Mouse (Mus musculus) kidney, embryonic 16.5 days (tissue): ENCODE measurements around the gene Sgca. TPM values are rescaled to one million over a fixed set of nuclear protein-coding genes. Genes with fewer than 3 reads are reported as not detected.

Experiments
- ATAC-seq: fragments of 200-750 bp; cut with Nextera tagmentation; 2 replicates; pipeline ENCODE4 v1.8.0; 2017; ENCODE audit warnings: moderate TSS enrichment; ENCODE audit not compliant: low FRiP score, low TSS enrichment
- H3K27ac ChIP-seq: fragments of 300-500 bp; sonication (generic); 2 replicates; pipeline ENCODE4 v1.5.1; 2014; ENCODE audit warnings: low read length
- H3K27me3 ChIP-seq: fragments of 300-500 bp; sonication (generic); 2 replicates; pipeline ENCODE4 v1.6.1; 2014; ENCODE audit warnings: low read length, control low read depth, mixed read lengths; ENCODE audit not compliant: insufficient read depth
- H3K36me3 ChIP-seq: fragments of 300-500 bp; sonication (generic); 2 replicates; pipeline ENCODE4 v1.6.1; 2014; ENCODE audit warnings: low read length, control low read depth, mixed read lengths; ENCODE audit not compliant: insufficient read depth
- H3K4me1 ChIP-seq: fragments of 300-500 bp; sonication (generic); 2 replicates; pipeline ENCODE4 v1.6.1; 2014; ENCODE audit warnings: low read length, control low read depth, mixed read lengths; ENCODE audit not compliant: insufficient read depth
- H3K4me2 ChIP-seq: fragments of 300-500 bp; sonication (generic); replicated peaks from 2 replicates; pipeline ENCODE4 v1.6.1; 2014; ENCODE audit warnings: low read depth, low read length
- H3K4me3 ChIP-seq: fragments of 300-500 bp; sonication (generic); 2 replicates; pipeline ENCODE4 v1.5.1; 2014; ENCODE audit warnings: mild to moderate bottlenecking, low read length
- H3K9ac ChIP-seq: fragments of 300-500 bp; sonication (generic); replicated peaks from 2 replicates; pipeline ENCODE4 v1.6.1; 2014; ENCODE audit warnings: low read length
- H3K9me3 ChIP-seq: fragments of 300-500 bp; sonication (generic); 2 replicates; pipeline ENCODE4 v1.6.1; 2016; ENCODE audit warnings: low read length, control low read depth
- WGBS: fragments of 180-500 bp; shearing (Covaris S2); extraction: QIAGEN DNeasy Blood & Tissue Kit; methylation state at CpG from one replicate; pipeline ENCODE4 v1.1.7; 2014; 5-methylcytosine and 5-hydroxymethylcytosine counted together
- polyA plus RNA-seq: library from polyadenylated mRNA; unstranded; fragments of >200 nt; fragmentation: Nextera tagmentation; extraction: Ambion mirVana; gene quantifications from 2 replicates; pipeline ENCODE4 v1.2.1, GENCODE M21; 2015

The Sgca gene
- polyA plus RNA-seq, 1 experiment from 2014 or later = 0.71 TPM

DNA sequence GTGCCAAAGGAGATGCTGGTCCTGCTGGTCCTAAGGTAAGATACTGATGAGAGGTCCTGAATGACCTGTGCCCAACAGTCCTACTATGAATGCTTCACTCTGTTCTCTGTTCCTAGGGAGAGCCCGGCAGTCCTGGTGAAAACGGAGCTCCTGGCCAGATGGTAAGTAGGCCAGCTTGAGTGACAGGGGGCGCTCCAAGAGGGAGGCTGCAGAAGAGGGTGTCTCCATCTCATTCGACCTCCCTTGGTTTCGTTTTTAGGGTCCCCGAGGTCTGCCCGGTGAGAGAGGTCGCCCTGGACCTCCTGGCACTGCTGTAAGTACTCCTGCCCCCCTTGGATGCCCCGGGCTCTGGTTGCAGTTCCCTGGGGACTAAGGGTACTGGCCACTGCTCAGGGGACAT, 35.0 kb downstream of the Sgca start:
- H3K36me3 ChIP-seq = peaks cover 18% of the 10 kb centered on the region; the same call in 1 of the 2 replicates
- no peak overlapping the region for H3K4me3 ChIP-seq
- WGBS = 42% methylated on average over 9 of the region's 9 CpGs
- H3K4me1 ChIP-seq = peaks cover 15% of the 10 kb centered on the region; the same call in 1 of the 2 replicates
- H3K9ac ChIP-seq = peak overlapping the region; percentile 23; the same call in 1 of the 2 replicates
- H3K27ac ChIP-seq = peak overlapping the region; percentile 47; the same call in 1 of the 2 replicates
- peaks cover 11% of the 10 kb centered on the region for H3K27me3 ChIP-seq
- ATAC-seq = no peak
- no peaks in the 10 kb centered on the region for H3K9me3 ChIP-seq
- H3K4me2 ChIP-seq = no peak overlapping the region; the same call in 1 of the 2 replicates

DNA sequence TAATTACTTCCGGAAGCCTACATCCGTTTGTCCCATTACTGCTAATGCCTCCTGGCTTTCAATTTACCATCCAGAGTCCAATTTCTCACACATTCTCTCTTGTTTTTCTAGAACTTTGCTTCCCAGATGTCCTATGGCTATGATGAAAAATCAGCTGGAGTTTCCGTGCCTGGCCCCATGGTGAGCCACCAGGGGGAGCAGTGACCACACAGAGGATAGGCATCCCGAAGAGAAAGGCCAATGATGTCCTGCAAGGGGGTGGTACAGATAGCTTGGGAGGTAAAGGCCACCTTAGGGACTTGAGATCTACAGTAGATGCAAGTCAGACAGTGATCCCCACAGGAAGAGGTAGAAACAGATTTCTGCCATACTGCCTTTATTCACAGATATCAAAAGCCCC, 36.8 kb downstream of the Sgca start:
- peak overlapping the region; percentile 61; the same call in 1 of the 2 replicates for H3K4me3 ChIP-seq
- peaks cover 13% of the 10 kb centered on the region; the same call in 1 of the 2 replicates for H3K36me3 ChIP-seq
- no peak for ATAC-seq
- WGBS = 15% methylated on average over 4 of the region's 4 CpGs
- peaks cover 20% of the 10 kb centered on the region for H3K27me3 ChIP-seq
- H3K9ac ChIP-seq = no peak overlapping the region
- H3K4me2 ChIP-seq = peak overlapping the region; percentile 84
- H3K4me1 ChIP-seq = peaks cover 26% of the 10 kb centered on the region
- H3K9me3 ChIP-seq = no peaks in the 10 kb centered on the region
- H3K27ac ChIP-seq = peak overlapping the region; percentile 47; the same call in 1 of the 2 replicates

DNA sequence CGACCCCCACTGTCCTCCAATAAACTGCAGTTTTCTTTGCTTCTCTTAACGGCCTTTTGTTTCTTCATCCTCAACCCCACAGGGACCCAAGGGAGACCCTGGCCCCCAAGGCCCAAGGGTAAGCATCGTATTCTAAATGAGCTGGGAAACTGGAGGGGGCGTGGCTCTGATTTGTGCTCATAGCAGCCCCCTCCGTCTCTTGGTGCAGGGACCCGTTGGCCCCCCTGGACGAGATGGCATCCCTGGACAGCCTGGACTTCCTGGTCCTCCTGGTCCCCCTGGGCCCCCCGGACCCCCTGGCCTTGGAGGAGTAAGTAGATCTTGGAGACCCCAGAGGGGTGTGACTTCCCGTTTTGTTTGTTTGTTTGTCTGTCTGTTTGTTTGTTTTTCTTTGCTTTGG, 37.8 kb downstream of the Sgca start:
- H3K9ac ChIP-seq = peak overlapping the region; percentile 67
- 16% methylated on average over 9 of the region's 9 CpGs for WGBS
- H3K36me3 ChIP-seq = peaks cover 13% of the 10 kb centered on the region; the same call in 1 of the 2 replicates
- peak overlapping the region; percentile 61 for H3K4me3 ChIP-seq
- ATAC-seq = no peak
- peak overlapping the region; percentile 84 for H3K4me2 ChIP-seq
- H3K27me3 ChIP-seq = peaks cover 25% of the 10 kb centered on the region
- no peak overlapping the region for H3K27ac ChIP-seq
- H3K9me3 ChIP-seq = no peaks in the 10 kb centered on the region
- peaks cover 33% of the 10 kb centered on the region for H3K4me1 ChIP-seq

DNA sequence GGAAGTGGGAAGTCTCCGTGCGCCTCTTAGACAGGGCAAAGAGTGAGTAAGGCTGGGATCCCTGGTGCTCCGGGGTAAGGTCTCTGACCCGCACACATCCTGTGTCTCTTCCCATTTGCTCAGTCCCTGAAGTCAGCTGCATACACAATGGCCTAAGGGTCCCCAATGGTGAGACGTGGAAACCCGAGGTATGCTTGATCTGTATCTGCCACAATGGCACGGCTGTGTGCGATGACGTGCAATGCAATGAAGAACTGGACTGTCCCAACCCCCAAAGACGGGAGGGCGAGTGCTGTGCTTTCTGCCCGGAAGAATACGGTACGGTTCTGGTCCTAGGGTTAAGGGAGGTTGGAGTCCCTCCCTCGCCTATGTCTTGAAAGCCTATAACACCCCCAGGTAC, 38.3 kb downstream of the Sgca start:
- Histone ChIP-seq H3K9me3 (no peaks in the 10 kb centered on the region), H3K4me3 (peak overlapping the region; percentile 61), H3K27ac (peak overlapping the region; percentile 67), H3K4me1 (peaks cover 39% of the 10 kb centered on the region), H3K36me3 (peaks cover 13% of the 10 kb centered on the region; the same call in 1 of the 2 replicates), H3K9ac (peak overlapping the region; percentile 67), H3K27me3 (peaks cover 25% of the 10 kb centered on the region), H3K4me2 (peak overlapping the region; percentile 84)
- peak; percentile 3; the same call in 1 of the 2 replicates for ATAC-seq
- 2% methylated on average over 15 of the region's 15 CpGs for WGBS

DNA sequence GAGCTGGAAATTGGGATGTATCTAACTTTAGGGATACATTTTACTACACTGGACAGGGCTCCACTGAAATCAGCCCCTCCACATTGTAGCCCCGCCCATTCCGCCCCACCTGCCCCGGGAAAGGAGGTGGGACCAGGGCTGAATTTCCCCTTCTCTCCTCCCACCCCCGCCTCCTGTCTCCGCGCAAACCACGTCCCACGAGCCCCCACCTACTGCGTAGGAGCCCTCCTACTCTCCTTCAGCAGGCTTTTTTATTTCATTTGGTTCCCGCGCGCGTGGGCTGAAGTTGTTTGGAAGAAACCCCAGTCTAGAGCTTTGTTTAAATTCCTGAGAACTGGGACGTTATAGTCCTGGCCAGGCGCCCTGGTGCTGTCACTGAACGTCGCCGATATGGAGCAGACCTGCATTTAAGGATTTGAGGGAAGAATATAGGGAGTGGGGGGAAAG, 38.8 kb downstream of the Sgca start:
- WGBS = 1% methylated on average over 18 of the region's 18 CpGs
- peak; percentile 44 for ATAC-seq
- Histone ChIP-seq H3K9ac (peak overlapping the region; percentile 67), H3K27me3 (peaks cover 25% of the 10 kb centered on the region), H3K4me2 (peak overlapping the region; percentile 84), H3K4me3 (peak overlapping the region; percentile 61), H3K36me3 (peaks cover 11% of the 10 kb centered on the region; the same call in 1 of the 2 replicates), H3K9me3 (no peaks in the 10 kb centered on the region), H3K4me1 (peaks cover 41% of the 10 kb centered on the region), H3K27ac (peak overlapping the region; percentile 67)

DNA sequence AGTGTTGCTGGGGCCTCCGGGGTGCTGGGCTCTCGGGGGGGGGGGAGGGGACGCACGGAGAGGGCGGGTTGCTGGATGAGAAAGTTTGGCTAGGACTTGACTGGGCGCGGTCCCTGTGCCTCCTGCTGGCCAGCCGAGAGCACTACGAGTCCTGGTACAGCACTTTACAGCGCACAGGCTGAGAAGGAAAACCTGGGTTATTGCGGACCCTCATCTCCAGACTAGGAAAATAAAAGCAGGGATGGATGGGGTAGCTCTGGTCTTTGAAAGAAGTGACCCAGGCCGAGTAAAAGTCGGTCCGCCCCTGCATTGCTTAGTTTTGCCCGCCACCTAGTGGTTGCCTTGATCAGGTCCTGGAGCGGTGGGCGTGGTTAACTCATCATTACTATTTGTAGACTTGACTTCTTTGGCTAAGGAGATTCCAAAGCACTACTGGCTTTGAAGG, 39.3 kb downstream of the Sgca start:
- Histone ChIP-seq H3K9ac (peak overlapping the region; percentile 78), H3K4me1 (peaks cover 41% of the 10 kb centered on the region), H3K36me3 (peaks cover 9% of the 10 kb centered on the region; the same call in 1 of the 2 replicates), H3K4me3 (peak overlapping the region; percentile 61), H3K27me3 (peaks cover 25% of the 10 kb centered on the region), H3K4me2 (peak overlapping the region; percentile 84), H3K9me3 (no peaks in the 10 kb centered on the region), H3K27ac (peak overlapping the region; percentile 91)
- peak; percentile 71 for ATAC-seq
- WGBS = under 1% methylated on average over 14 of the region's 17 CpGs

DNA sequence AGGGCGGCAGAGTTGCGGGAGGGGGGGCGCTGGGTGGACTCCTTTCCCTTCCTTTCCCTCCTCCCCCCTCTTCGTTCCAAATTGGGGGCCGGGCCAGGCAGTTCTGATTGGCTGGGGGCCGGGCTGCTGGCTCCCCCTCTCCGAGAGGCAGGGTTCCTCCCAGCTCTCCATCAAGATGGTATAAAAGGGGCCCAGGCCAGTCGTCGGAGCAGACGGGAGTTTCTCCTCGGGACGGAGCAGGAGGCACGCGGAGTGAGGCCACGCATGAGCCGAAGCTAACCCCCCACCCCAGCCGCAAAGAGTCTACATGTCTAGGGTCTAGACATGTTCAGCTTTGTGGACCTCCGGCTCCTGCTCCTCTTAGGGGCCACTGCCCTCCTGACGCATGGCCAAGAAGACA, 40.1 kb downstream of the Sgca start, which contains the start of gene Col1a1:
Col1a1 (plus strand) TSS at position 180 of the 400 bp plus-strand sequence.
- peaks cover 41% of the 10 kb centered on the region for H3K4me1 ChIP-seq

DNA sequence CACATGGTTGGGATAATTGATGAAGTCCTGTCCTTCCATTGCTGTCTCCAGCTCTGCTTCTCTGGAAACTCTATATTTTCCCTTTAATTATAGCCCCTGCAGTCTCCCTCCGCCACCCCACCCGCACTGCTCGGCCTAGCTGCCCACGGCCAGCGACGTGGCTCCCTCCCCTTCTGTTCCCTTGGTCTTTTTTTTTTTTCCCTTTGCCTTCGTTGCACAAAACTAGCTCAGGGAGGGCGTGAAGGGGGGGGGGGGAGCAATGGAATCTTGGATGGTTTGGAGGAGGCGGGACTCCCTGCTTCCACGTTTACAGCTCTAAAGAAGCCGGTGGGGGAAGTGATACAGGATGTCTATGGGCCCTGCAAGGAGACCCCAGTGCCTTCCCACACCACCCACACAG, 41.6 kb downstream of the Sgca start:
- H3K4me2 ChIP-seq = peak overlapping the region; percentile 20; the same call in 1 of the 2 replicates
- no peak overlapping the region for H3K4me3 ChIP-seq
- H3K9me3 ChIP-seq = no peaks in the 10 kb centered on the region
- H3K9ac ChIP-seq = 0 out of 2 replicates have a peak overlapping the region, but pooled peaks have one; percentile 13
- peak overlapping the region; percentile 91 for H3K27ac ChIP-seq
- H3K36me3 ChIP-seq = no peaks in the 10 kb centered on the region
- 13% methylated on average over 11 of the region's 11 CpGs for WGBS
- peaks cover 25% of the 10 kb centered on the region for H3K27me3 ChIP-seq
- peaks cover 53% of the 10 kb centered on the region for H3K4me1 ChIP-seq
- no peak for ATAC-seq

More for the DNA sequence above, 40.1 kb downstream of the Sgca start, which contains the start of gene Col1a1:
- Histone ChIP-seq H3K27me3 (peaks cover 25% of the 10 kb centered on the region), H3K27ac (peak within 1 kb of the TSS; percentile 91), H3K9me3 (no peaks in the 10 kb centered on the region), H3K4me3 (peak within 1 kb of the TSS; percentile 61), H3K9ac (peak within 1 kb of the TSS; percentile 78), H3K36me3 (peaks cover 9% of the 10 kb centered on the region; the same call in 1 of the 2 replicates), H3K4me2 (peak within 1 kb of the TSS; percentile 84)
- ATAC-seq = peak; percentile 37
- WGBS = 12% methylated on average over 19 of the region's 19 CpGs

DNA sequence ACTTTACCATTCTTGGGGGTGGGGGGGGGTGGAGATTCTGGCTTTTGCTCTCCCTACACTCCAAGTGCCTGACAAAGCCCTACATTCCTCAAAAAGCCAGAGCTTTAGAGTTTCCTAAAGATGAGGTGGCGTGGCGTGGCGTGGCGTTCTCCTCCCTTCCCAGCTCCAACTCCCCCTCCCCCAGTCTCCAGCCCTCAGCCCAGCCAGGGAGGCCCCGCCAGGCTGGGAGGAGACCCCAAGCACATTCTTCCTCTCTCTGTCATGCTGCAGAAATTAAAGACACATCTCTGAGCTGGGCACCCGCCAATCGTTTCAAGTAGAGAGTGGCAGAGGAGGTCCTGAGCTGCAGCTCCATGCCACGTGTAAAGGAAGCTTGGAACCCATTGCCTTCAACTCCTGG, 42.5 kb downstream of the Sgca start:
- no peaks in the 10 kb centered on the region for H3K9me3 ChIP-seq
- ATAC-seq = no peak
- H3K27me3 ChIP-seq = peaks cover 23% of the 10 kb centered on the region
- H3K4me2 ChIP-seq = peak overlapping the region; percentile 20; the same call in 1 of the 2 replicates
- peak overlapping the region; percentile 25; the same call in 1 of the 2 replicates for H3K9ac ChIP-seq
- H3K27ac ChIP-seq = peak overlapping the region; percentile 91
- H3K36me3 ChIP-seq = no peaks in the 10 kb centered on the region
- H3K4me3 ChIP-seq = no peak overlapping the region
- WGBS = 14% methylated on average over 8 of the region's 8 CpGs
- peaks cover 59% of the 10 kb centered on the region for H3K4me1 ChIP-seq

DNA sequence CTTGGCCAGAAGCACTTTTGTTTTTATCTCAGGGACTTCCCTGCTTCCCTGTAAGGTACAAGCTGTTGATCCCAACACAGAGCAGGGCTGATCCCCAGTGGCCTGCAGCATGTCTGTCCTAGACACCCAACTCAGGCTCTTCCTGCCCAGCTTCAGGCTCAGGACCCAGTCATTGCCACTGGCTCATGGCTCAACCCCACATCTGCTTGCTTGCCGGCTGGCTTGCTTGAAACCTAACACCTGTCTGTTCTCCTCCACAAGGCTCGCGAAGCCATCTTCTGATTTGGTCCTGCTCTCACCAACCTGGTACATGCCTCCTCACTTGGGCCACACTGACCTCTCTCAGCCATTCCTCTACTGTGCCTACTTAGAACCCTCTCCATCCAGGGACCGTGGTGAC, 46.0 kb downstream of the Sgca start:
- H3K4me2 ChIP-seq = no peak overlapping the region
- no peak overlapping the region for H3K4me3 ChIP-seq
- H3K36me3 ChIP-seq = no peaks in the 10 kb centered on the region
- 26% methylated on average over 4 of the region's 4 CpGs for WGBS
- H3K27ac ChIP-seq = peak overlapping the region; percentile 94
- H3K27me3 ChIP-seq = peaks cover 6% of the 10 kb centered on the region
- no peaks in the 10 kb centered on the region for H3K9me3 ChIP-seq
- no peak overlapping the region for H3K9ac ChIP-seq
- no peak for ATAC-seq
- peaks cover 63% of the 10 kb centered on the region for H3K4me1 ChIP-seq
